Mouse (Mus musculus): ENCODE measurements at regions not wholly inside any gene's neighbourhood (a gene's known extent, or its start where the extent isn't known, plus 50 kb on each side); places are given as distances from the start of the nearest gene placed in this dataset.
A peak's percentile ranks its signal among the peaks of the same experiment; 100 is the strongest.

- Histone ChIP-seq H3K27me3 (replicated peaks; ENCODE audit: control insufficient read depth, insufficient read depth, low read length) (no peaks in the 10 kb centered on the region), H3K4me3 (ENCODE audit: insufficient read depth, low read depth, low read length) (no peak overlapping the region), H3K4me1 (ENCODE audit: control insufficient read depth, insufficient read depth, low read length) (no peaks in the 10 kb centered on the region), H3K36me3 (ENCODE audit: control insufficient read depth, insufficient read depth, low read length) (no peaks in the 10 kb centered on the region), H3K27ac (ENCODE audit: insufficient read depth, low read depth, low read length) (no peak overlapping the region)
- peak; percentile 55 for DNase-seq
- 54% methylated on average over 10 of the region's 10 CpGs for WGBS
- TF ChIP-seq CTCF (conservative IDR thresholded peaks at IDR 0.05; ENCODE audit: insufficient read depth, insufficient read length, low read depth, low read length) (no peak), POLR2A (IDR thresholded peaks at IDR 0.05; ENCODE audit: low read depth, low read length) (no peak)
Observed at GRCm38 (mm10) chr1:128535537-128536150, 56.4 kb downstream of the Cxcr4 start.

- no peak overlapping the region for H3K27ac ChIP-seq (ENCODE audit: insufficient read depth, low read depth, low read length)
- DNase-seq = no peak
- H3K27me3 ChIP-seq (replicated peaks; ENCODE audit: control insufficient read depth, insufficient read depth, low read length) = no peaks in the 10 kb centered on the region
- H3K4me3 ChIP-seq (ENCODE audit: insufficient read depth, low read depth, low read length) = no peak overlapping the region
- TF ChIP-seq CTCF (conservative IDR thresholded peaks at IDR 0.05; ENCODE audit: insufficient read depth, insufficient read length, low read depth, low read length) = no peak
- TF ChIP-seq POLR2A (IDR thresholded peaks at IDR 0.05; ENCODE audit: low read depth, low read length) = no peak
- WGBS = 23% methylated on average over 4 of the region's 4 CpGs
- no peaks in the 10 kb centered on the region for H3K4me1 ChIP-seq (ENCODE audit: control insufficient read depth, insufficient read depth, low read length)
- H3K36me3 ChIP-seq (ENCODE audit: control insufficient read depth, insufficient read depth, low read length) = no peaks in the 10 kb centered on the region
Observed at GRCm38 (mm10) chr1:128532632-128533031, 59.5 kb downstream of the Cxcr4 start.

GRCm38 (mm10) chr1:128529808-128530545 lies 62.1 kb downstream of the Cxcr4 start:
- Histone ChIP-seq H3K4me3 (ENCODE audit: insufficient read depth, low read depth, low read length) (no peak overlapping the region), H3K27ac (ENCODE audit: insufficient read depth, low read depth, low read length) (no peak overlapping the region), H3K4me1 (ENCODE audit: control insufficient read depth, insufficient read depth, low read length) (no peaks in the 10 kb centered on the region), H3K27me3 (replicated peaks; ENCODE audit: control insufficient read depth, insufficient read depth, low read length) (no peaks in the 10 kb centered on the region), H3K36me3 (ENCODE audit: control insufficient read depth, insufficient read depth, low read length) (no peaks in the 10 kb centered on the region)
- 74% methylated on average over 4 of the region's 4 CpGs for WGBS
- no peak for DNase-seq
- TF ChIP-seq POLR2A (IDR thresholded peaks at IDR 0.05; ENCODE audit: low read depth, low read length) (no peak), CTCF (conservative IDR thresholded peaks at IDR 0.05; ENCODE audit: insufficient read depth, insufficient read length, low read depth, low read length) (no peak)

- H3K4me1 ChIP-seq (ENCODE audit: control insufficient read depth, insufficient read depth, low read length) = no peaks in the 10 kb centered on the region
- no peak for DNase-seq
- H3K36me3 ChIP-seq (ENCODE audit: control insufficient read depth, insufficient read depth, low read length) = no peaks in the 10 kb centered on the region
- TF ChIP-seq CTCF (conservative IDR thresholded peaks at IDR 0.05; ENCODE audit: insufficient read depth, insufficient read length, low read depth, low read length) (no peak), POLR2A (IDR thresholded peaks at IDR 0.05; ENCODE audit: low read depth, low read length) (no peak)
- no peak overlapping the region for H3K27ac ChIP-seq (ENCODE audit: insufficient read depth, low read depth, low read length)
- 85% methylated on average over 4 of the region's 4 CpGs for WGBS
- H3K27me3 ChIP-seq (replicated peaks; ENCODE audit: control insufficient read depth, insufficient read depth, low read length) = no peaks in the 10 kb centered on the region
- no peak overlapping the region for H3K4me3 ChIP-seq (ENCODE audit: insufficient read depth, low read depth, low read length)
Observed at GRCm38 (mm10) chr1:128519234-128519633, 72.9 kb downstream of the Cxcr4 start.

- Histone ChIP-seq H3K36me3 (ENCODE audit: control insufficient read depth, insufficient read depth, low read length) (no peaks in the 10 kb centered on the region), H3K4me3 (ENCODE audit: insufficient read depth, low read depth, low read length) (no peak overlapping the region), H3K27me3 (replicated peaks; ENCODE audit: control insufficient read depth, insufficient read depth, low read length) (no peaks in the 10 kb centered on the region), H3K4me1 (ENCODE audit: control insufficient read depth, insufficient read depth, low read length) (no peaks in the 10 kb centered on the region), H3K27ac (ENCODE audit: insufficient read depth, low read depth, low read length) (no peak overlapping the region)
- DNase-seq = no peak
- TF ChIP-seq CTCF (conservative IDR thresholded peaks at IDR 0.05; ENCODE audit: insufficient read depth, insufficient read length, low read depth, low read length) (no peak), POLR2A (IDR thresholded peaks at IDR 0.05; ENCODE audit: low read depth, low read length) (no peak)
- WGBS = 97% methylated on average over 5 of the region's 5 CpGs
Observed at GRCm38 (mm10) chr1:128518514-128518913, 73.6 kb downstream of the Cxcr4 start.

- WGBS = 77% methylated on average over 1 of the region's 1 CpGs
- H3K4me3 ChIP-seq (ENCODE audit: insufficient read depth, low read depth, low read length) = no peak overlapping the region
- no peaks in the 10 kb centered on the region for H3K27me3 ChIP-seq (replicated peaks; ENCODE audit: control insufficient read depth, insufficient read depth, low read length)
- H3K4me1 ChIP-seq (ENCODE audit: control insufficient read depth, insufficient read depth, low read length) = no peaks in the 10 kb centered on the region
- TF ChIP-seq CTCF (conservative IDR thresholded peaks at IDR 0.05; ENCODE audit: insufficient read depth, insufficient read length, low read depth, low read length) = no peak
- TF ChIP-seq POLR2A (IDR thresholded peaks at IDR 0.05; ENCODE audit: low read depth, low read length) = no peak
- H3K36me3 ChIP-seq (ENCODE audit: control insufficient read depth, insufficient read depth, low read length) = no peaks in the 10 kb centered on the region
- no peak overlapping the region for H3K27ac ChIP-seq (ENCODE audit: insufficient read depth, low read depth, low read length)
- DNase-seq = no peak
Observed at GRCm38 (mm10) chr1:128517351-128517750, 74.7 kb downstream of the Cxcr4 start.

- no peak for DNase-seq
- Histone ChIP-seq H3K4me1 (ENCODE audit: control insufficient read depth, insufficient read depth, low read length) (no peaks in the 10 kb centered on the region), H3K27ac (ENCODE audit: insufficient read depth, low read depth, low read length) (no peak overlapping the region), H3K36me3 (ENCODE audit: control insufficient read depth, insufficient read depth, low read length) (no peaks in the 10 kb centered on the region), H3K27me3 (replicated peaks; ENCODE audit: control insufficient read depth, insufficient read depth, low read length) (no peaks in the 10 kb centered on the region), H3K4me3 (ENCODE audit: insufficient read depth, low read depth, low read length) (no peak overlapping the region)
- WGBS = 95% methylated on average over 1 of the region's 1 CpGs
- no peak for TF ChIP-seq CTCF (conservative IDR thresholded peaks at IDR 0.05; ENCODE audit: insufficient read depth, insufficient read length, low read depth, low read length)
- TF ChIP-seq POLR2A (IDR thresholded peaks at IDR 0.05; ENCODE audit: low read depth, low read length) = no peak
Observed at GRCm38 (mm10) chr1:128514327-128514726, 77.8 kb downstream of the Cxcr4 start.

Measured in kidney, adult 2 months (tissue).